Mouse (Mus musculus) adrenal gland, postnatal 36 days (tissue): ENCODE data around the gene Tulp2. TPM values are rescaled to one million over a fixed set of nuclear protein-coding genes. Genes with fewer than 3 reads are reported as not detected.
A peak's percentile ranks its signal among the peaks of the same experiment; 100 is the strongest.

ENCODE experiments used
- DNase-seq, 2 experiments: peaks; one replicate each; pipeline ENCODE4 v3.0.0; 2021; ENCODE audit warnings: mixed read lengths in 1 of 2
- long read RNA-seq, 2 experiments: library from polyadenylated mRNA; stranded (forward); transcript quantifications; one replicate each; pipeline ENCODE4 v2.0.0; 2021; ENCODE audit warnings: borderline sequencing depth in 2 of 2
- total RNA-seq, 2 experiments: library from RNA; stranded (reverse); gene quantifications; 2 replicates each; pipeline ENCODE4 v1.2.3; 2021

The Tulp2 gene
- 1 to 10 TPM in 1 of 2 experiments, under 1 TPM in 1; 0.86 to 2.1 TPM for total RNA-seq
- long read RNA-seq, experiment 1, partial matches to known transcripts: 0 of 3 reads
- long read RNA-seq, experiment 1, other reads (novel, unspliced or antisense): 3 of 3 reads
- long read RNA-seq, experiment 2, partial matches to known transcripts: 0 of 1 reads
- long read RNA-seq, experiment 2, other reads (novel, unspliced or antisense): 1 of 1 reads

GRCm38 (mm10) chr7:45481374-45481927, at the start of gene Tulp2:
TSS of gene Tulp2 (plus strand) at chr7:45481877.
- DNase-seq: peak; percentile 61 to 74

- DNase-seq: no peak
Measured at GRCm38 (mm10) chr7:45433835-45434202, 47.9 kb upstream of the Tulp2 start.

GRCm38 (mm10) chr7:45434203-45435015, 47.3 kb upstream of the Tulp2 start, which contains the start of gene Gys1:
TSS of gene Gys1 (plus strand) at chr7:45434844.
- peak; percentile 100 for DNase-seq

DNA sequence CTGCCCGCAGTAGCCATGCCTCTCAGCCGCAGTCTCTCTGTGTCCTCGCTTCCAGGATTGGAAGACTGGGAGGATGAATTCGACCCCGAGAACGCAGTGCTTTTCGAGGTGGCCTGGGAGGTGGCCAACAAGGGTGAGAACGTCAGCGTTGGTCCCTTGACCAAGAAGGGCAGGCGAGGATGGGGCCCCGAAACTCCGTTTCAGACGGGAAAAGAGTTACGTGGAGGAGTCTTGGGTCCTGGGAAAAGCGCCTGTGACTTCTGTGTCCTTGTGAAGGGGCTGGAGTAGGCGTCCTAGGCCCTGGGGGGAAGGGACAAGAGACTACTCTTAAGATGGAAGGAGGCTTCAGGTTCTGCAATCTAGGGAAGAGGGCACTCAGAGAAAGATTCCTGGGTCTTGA, 46.6 kb upstream of the Tulp2 start:
- peak in 1 of 2 experiments; percentile 45 for DNase-seq

DNA sequence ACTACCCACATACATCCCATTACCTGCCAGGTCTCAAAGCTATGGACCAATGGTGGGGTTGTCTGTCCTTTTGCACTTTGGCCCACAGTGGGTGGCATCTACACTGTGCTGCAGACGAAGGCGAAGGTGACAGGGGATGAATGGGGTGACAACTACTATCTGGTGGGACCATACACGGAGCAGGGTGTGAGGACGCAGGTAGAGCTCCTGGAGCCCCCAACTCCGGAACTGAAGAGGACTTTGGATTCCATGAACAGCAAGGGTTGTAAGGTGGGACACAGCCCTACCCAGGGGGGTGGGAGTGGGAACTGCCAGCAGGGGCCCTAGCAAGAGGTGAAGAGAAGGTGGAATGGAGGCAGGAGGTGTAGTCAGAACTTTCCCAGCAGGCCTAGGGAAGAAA, 45.2 kb upstream of the Tulp2 start:
- no peak for DNase-seq

DNA sequence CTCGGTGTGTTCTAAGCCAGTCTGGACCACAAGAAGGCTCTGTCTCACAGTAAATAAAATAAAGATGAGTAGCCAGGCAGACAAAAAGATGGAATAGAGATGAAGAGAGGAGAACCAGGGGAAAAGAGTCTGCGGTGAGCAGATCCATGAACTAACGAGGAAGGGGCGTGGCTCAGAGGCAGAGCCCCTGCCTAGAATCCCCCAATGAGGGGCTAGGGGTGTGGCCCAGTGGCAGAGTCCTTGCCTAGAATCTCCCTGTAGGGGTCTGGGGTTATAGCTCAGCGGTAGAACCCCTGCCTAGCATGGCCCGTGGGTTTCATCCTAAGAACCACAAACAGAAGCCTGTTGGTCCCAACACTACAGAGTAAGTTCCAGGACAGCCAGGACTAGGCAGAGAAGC, 44.6 kb upstream of the Tulp2 start:
- no peak for DNase-seq

- DNase-seq: no peak
Measured at GRCm38 (mm10) chr7:45437521-45438276, 44.0 kb upstream of the Tulp2 start, which contains the start of gene Ruvbl2. TSS of gene Ruvbl2 (minus strand) at chr7:45438096.

GRCm38 (mm10) chr7:45443526-45444420, 37.9 kb upstream of the Tulp2 start:
- peak in 1 of 2 experiments; percentile 57 for DNase-seq

DNA sequence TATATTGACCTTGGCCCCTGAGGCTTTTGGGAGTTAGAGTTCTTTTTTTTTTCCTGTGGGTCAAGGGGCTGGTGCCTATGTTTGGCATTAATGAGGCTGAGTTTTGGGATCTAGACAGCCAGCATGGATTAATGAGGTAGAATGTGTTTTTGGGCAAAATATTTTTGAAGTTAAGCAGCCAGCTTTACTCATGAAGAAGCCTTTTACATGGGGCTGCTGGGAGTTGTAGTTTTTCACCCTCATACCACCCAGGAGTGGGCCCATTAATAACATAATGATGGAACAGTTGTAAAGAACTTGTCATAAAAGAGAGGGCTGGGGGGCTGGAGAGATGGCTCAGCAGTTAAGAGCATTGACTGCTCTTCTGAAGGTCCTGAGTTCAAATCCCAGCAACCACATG, 35.1 kb upstream of the Tulp2 start:
- DNase-seq: no peak

DNA sequence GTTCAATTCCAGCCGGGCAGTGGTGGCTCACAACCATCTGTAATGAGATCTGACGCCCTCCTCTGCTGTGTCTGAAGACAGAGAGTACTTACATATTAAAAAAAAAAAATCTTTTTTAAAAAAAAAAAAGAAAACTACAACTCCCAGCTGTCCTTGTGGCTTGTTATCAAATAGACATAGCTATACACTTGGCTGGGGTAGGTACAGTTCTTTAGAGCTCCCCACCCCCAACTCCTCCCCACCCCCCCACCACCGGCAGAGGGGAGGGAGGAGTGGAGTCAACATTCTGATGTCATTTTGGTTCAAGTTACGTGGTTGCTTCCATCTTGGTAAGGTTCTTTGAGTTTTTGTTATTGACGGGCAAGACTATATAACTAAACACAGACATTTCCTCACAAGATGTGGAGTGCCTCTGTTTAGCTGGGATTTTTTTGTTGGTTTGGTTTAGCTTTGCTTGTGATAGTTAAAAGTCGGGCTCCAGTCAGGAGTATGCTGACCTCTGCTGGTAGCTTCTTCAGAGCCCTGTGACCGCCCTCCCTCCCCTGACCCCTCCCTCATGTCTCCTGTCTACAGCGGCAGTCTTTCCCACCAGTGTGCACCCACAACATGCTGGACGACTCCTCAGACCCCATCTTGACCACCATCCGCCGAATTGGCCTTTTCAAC, 34.2 kb upstream of the Tulp2 start:
- peak in 1 of 2 experiments; percentile 64 for DNase-seq

- DNase-seq: no peak
Measured at GRCm38 (mm10) chr7:45449974-45450373, 31.7 kb upstream of the Tulp2 start.

- DNase-seq: peak; percentile 85 to 89
Measured at GRCm38 (mm10) chr7:45451344-45451982, 30.2 kb upstream of the Tulp2 start.

- no peak for DNase-seq
Measured at GRCm38 (mm10) chr7:45454971-45455370, 26.7 kb upstream of the Tulp2 start.

DNA sequence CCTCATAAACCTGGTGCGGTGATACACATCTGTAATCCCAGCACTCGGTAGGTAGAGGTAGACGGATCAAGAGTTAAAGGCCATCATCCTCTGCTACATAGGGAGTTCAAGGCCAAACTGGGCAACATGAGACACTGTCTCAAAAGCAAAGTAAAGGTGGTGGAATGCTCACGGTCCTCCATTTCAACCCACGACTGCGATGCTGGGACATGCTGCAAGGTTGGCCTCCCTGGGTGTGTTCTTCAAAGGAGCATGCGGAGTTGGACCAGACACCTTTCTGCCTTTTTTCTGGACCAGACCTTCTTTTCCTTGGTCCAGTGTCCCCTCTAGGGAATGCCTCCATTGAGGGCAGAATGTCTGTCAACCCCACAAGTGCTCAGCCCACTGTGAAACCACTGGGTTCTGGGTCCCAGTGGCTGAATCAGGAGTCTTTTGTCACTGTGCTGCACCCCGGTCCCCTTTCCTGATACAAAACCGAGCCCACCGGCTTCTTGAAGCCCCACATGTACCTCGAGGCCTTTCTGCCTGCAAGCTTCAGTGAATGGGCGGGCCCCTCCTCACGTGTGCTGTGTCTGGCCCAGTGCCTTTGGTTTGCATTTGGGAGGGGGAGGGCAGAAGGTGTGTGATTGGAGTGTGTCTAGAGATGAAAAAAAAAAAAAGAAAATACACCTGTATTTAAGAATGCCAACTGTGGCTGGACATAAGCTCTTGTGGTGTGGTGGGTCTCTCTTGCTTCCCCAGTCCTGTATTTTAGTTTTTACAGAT, 25.6 kb upstream of the Tulp2 start:
- DNase-seq: no peak

- no peak for DNase-seq
Measured at GRCm38 (mm10) chr7:45456721-45457203, 24.9 kb upstream of the Tulp2 start.

- DNase-seq: no peak
Measured at GRCm38 (mm10) chr7:45457204-45458060, 24.2 kb upstream of the Tulp2 start.

GRCm38 (mm10) chr7:45458748-45459563, 22.7 kb upstream of the Tulp2 start:
- DNase-seq: peak; percentile 73 to 86
